Mouse (Mus musculus) spleen, postnatal 36 days (tissue): ENCODE data around the gene C2cd5.

Experiments used
- DNase-seq, 2 experiments: peaks; one replicate each; pipeline ENCODE4 v3.0.0; 2022; ENCODE audit warnings: low spot score in 2 of 2, mixed read lengths in 1 of 2

The C2cd5 gene

GRCm38 (mm10) chr6:143073476-143073875 lies 26.5 kb downstream of the C2cd5 start:
- no peak for DNase-seq

- peak in 1 of 2 experiments; percentile 36 for DNase-seq
Observed at GRCm38 (mm10) chr6:143072412-143073014, 27.4 kb downstream of the C2cd5 start.

- no peak for DNase-seq
Observed at GRCm38 (mm10) chr6:143070736-143071135, 29.2 kb downstream of the C2cd5 start.

- no peak for DNase-seq
Observed at GRCm38 (mm10) chr6:143070019-143070418, 29.9 kb downstream of the C2cd5 start.

GRCm38 (mm10) chr6:143069606-143070005 lies 30.3 kb downstream of the C2cd5 start:
- no peak for DNase-seq

- DNase-seq, result peak in 1 of 2 experiments; percentile 23
Observed at GRCm38 (mm10) chr6:143068181-143068915, 31.6 kb downstream of the C2cd5 start.

GRCm38 (mm10) chr6:143067654-143068053 lies 32.3 kb downstream of the C2cd5 start:
- no peak for DNase-seq

- DNase-seq, result no peak
Observed at GRCm38 (mm10) chr6:143066859-143067258, 33.1 kb downstream of the C2cd5 start.

GRCm38 (mm10) chr6:143064047-143064446 lies 35.9 kb downstream of the C2cd5 start:
- no peak for DNase-seq

GRCm38 (mm10) chr6:143057601-143058000 lies 42.3 kb downstream of the C2cd5 start:
- no peak for DNase-seq

- no peak for DNase-seq
Observed at GRCm38 (mm10) chr6:143051566-143051965, 48.4 kb downstream of the C2cd5 start.

GRCm38 (mm10) chr6:143049791-143050555 lies 50.0 kb downstream of the C2cd5 start:
- no peak for DNase-seq

- DNase-seq, result no peak
Observed at GRCm38 (mm10) chr6:143049117-143049516, 50.8 kb downstream of the C2cd5 start.

GRCm38 (mm10) chr6:143047538-143048258 lies 52.2 kb downstream of the C2cd5 start:
- DNase-seq, result no peak

- DNase-seq, result no peak
Observed at GRCm38 (mm10) chr6:143041578-143041977, 58.4 kb downstream of the C2cd5 start.

- DNase-seq, result no peak
Observed at GRCm38 (mm10) chr6:143035261-143035660, 64.7 kb downstream of the C2cd5 start.

GRCm38 (mm10) chr6:143034503-143034902 lies 65.4 kb downstream of the C2cd5 start:
- no peak for DNase-seq

- no peak for DNase-seq
Observed at GRCm38 (mm10) chr6:143030521-143030920, 69.4 kb downstream of the C2cd5 start.

- no peak for DNase-seq
Observed at GRCm38 (mm10) chr6:143027896-143028295, 72.0 kb downstream of the C2cd5 start.

GRCm38 (mm10) chr6:143027402-143027801 lies 72.5 kb downstream of the C2cd5 start:
- DNase-seq, result no peak

GRCm38 (mm10) chr6:143023691-143024090 lies 76.2 kb downstream of the C2cd5 start:
- DNase-seq, result no peak

- DNase-seq, result no peak
Observed at GRCm38 (mm10) chr6:143021756-143022155, 78.2 kb downstream of the C2cd5 start.
